Mouse (Mus musculus) right cerebral cortex, postnatal 4 days (tissue): ENCODE results near the gene Tbck.

Experiments used
- DNase-seq: peaks from one replicate; pipeline ENCODE4 v3.0.0-alpha.2; 2022

The Tbck gene

GRCm38 (mm10) chr3:132766033-132766726 is 82.2 kb downstream of the Tbck start:
- DNase-seq, result no peak

GRCm38 (mm10) chr3:132772054-132772453 is 88.1 kb downstream of the Tbck start:
- no peak for DNase-seq

GRCm38 (mm10) chr3:132776686-132777085 is 92.7 kb downstream of the Tbck start:
- no peak for DNase-seq

- DNase-seq, result no peak
Observed at GRCm38 (mm10) chr3:132781103-132781502, 97.2 kb downstream of the Tbck start.

GRCm38 (mm10) chr3:132783087-132783486 is 99.1 kb downstream of the Tbck start:
- DNase-seq, result no peak

- DNase-seq, result no peak
Observed at GRCm38 (mm10) chr3:132784732-132785131, 100.8 kb downstream of the Tbck start.

GRCm38 (mm10) chr3:132786690-132787089 is 102.7 kb downstream of the Tbck start:
- DNase-seq, result no peak

- DNase-seq, result no peak
Observed at GRCm38 (mm10) chr3:132787775-132788174, 103.8 kb downstream of the Tbck start.

- no peak for DNase-seq
Observed at GRCm38 (mm10) chr3:132791140-132791539, 107.2 kb downstream of the Tbck start.

- DNase-seq, result no peak
Observed at GRCm38 (mm10) chr3:132800196-132800595, 116.3 kb downstream of the Tbck start.

- DNase-seq, result no peak
Observed at GRCm38 (mm10) chr3:132801910-132802309, 118.0 kb downstream of the Tbck start.

GRCm38 (mm10) chr3:132807888-132808579 is 124.1 kb downstream of the Tbck start:
- DNase-seq, result no peak

GRCm38 (mm10) chr3:132808951-132809350 is 125.0 kb downstream of the Tbck start:
- no peak for DNase-seq

GRCm38 (mm10) chr3:132811791-132812190 is 127.8 kb downstream of the Tbck start:
- no peak for DNase-seq

GRCm38 (mm10) chr3:132812356-132812755 is 128.4 kb downstream of the Tbck start:
- no peak for DNase-seq

- no peak for DNase-seq
Observed at GRCm38 (mm10) chr3:132813147-132813546, 129.2 kb downstream of the Tbck start.

GRCm38 (mm10) chr3:132813706-132814497 is 130.0 kb downstream of the Tbck start:
- no peak for DNase-seq

- no peak for DNase-seq
Observed at GRCm38 (mm10) chr3:132814791-132815496, 131.0 kb downstream of the Tbck start.

GRCm38 (mm10) chr3:132815497-132816326 is 131.8 kb downstream of the Tbck start:
- no peak for DNase-seq

GRCm38 (mm10) chr3:132819408-132819807 is 135.5 kb downstream of the Tbck start:
- no peak for DNase-seq

GRCm38 (mm10) chr3:132831179-132831873 is 147.4 kb downstream of the Tbck start:
- no peak for DNase-seq
